Mouse (Mus musculus) cerebellum, postnatal 25 days (tissue): ENCODE results near the gene Arl4c.
"Not testable (repeated sequence)": the region's sequence is repeated elsewhere in the genome, so short reads cannot be mapped to it uniquely, and the experiment has no call there.

ENCODE experiments used
- DNase-seq, 2 experiments: peaks; one replicate each; pipeline ENCODE4 v3.0.0; 2021; ENCODE audit warnings: mixed read lengths in 2 of 2

The Arl4c gene

DNA sequence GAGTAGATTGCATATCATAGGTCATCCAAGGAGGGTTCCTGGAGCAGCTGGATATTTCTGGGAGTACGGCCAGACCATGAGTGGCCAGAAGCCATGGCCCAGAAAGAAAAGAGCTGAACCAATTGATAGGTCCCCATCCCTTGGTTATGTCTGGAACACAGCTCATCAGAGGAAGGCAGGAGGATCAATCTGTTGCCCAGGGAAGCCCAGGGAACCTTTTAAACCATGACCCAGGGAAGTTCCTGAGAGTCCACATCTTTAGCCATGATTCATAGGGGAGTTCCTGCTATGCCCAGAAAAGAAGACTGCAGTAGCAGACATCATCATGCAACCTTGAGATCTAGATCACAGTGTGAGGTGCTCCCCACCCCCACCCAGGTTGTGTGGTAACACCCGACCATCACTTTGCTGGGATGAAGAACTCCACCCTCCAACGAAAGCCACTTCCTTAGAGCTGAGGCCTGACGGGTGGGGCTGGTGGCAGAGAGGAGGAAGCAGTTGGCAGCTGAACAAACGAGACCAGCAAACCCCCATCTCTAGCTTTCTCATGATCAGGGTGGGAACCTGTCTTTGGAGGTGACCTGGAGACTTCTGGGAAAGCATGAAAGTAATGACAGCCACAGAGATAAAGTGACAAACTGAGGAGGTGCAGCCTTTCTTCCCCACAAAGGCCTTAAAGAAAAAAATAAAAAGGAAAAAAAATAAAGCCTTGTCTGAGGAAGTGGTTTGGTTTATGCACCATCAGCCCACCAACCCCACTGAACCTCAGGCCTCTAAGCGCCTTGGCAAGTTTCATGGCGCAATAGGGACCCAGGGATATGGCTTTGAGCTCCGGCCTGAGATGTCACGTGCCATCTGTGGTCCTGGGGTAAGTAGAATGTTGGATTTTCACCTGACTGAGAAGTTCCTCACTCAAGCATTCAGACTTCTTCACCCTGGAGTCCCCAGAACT lies 47.2 kb downstream of the Arl4c start:
- no peak for DNase-seq

DNA sequence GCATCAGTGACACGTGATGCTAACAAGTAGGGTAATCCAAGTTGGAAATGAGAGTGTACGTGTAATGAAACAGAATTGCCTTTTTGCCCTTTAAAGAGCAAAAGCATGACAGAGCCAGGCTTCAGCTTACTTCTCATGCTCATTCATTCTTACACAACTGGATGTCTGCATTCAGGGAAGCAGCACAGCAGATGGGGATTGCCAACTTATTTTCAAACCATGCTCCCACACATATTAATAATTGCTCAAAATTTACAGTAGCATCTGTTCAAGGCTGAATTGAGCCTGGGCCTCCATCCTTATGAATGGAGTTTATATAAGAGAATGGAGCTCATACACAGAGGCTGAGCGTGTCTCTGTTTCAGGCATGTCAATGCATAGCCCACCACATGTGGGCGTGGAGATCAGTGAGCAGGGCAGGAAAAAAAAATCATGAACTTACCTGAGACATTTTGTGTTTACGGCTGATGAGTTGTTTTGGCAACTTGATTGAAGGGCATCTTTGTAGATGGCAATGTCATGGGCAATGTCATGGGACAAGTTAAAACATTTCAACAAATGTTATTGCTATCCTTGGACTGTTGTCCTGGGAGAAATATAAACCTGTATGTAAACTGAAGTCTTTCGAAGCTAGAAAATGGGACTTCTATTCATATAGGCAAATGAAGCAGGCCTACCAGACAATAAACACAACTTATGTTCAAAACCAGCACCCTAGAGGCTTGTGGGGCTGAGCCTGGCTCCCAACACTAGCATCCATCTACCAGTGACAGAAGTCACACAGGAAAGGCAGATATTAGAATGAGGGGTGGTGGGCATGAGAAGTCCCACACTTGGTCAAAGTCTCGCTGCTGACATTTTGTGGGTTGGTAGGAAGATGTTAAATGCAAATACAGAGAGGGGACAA lies 48.2 kb downstream of the Arl4c start:
- no peak for DNase-seq

DNA sequence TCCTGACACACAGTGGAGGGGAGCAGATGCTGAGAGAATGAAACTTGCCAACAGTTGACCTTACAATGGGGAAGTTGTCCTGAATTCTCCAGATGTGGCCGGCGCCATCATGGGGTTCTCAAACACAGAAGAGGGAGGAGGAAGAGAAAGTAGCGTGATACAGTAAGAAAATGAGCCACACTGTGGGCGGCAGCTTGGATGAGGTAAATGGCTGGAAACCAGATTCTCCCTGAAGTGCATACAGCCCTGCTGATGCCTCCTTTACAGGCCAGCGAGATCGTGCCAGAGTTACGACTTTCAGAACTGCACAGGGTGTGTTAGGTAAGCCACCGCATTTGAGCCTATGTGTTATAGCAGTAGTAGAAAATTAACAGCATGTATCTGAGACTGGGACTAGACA lies 49.3 kb downstream of the Arl4c start:
- no peak for DNase-seq

DNA sequence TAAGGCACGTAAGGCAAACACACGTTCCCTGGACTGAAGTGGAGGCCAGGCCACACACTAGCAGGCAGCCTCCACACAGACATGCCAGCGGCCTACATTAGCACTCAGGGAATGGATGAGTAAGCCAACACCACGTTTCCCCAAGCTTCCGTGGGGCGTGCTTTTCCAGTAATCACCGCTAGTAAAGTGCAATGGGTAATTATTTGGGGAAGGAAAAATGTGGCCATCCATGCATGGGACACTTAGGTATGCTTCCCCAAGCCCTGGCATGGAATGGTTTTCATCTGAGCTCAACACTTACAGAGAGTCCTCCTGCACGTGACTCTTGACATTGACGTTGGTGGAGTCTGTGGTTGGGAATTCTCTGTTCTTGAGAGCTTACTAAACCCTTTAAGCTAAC lies 50.4 kb downstream of the Arl4c start:
- DNase-seq: no peak

DNA sequence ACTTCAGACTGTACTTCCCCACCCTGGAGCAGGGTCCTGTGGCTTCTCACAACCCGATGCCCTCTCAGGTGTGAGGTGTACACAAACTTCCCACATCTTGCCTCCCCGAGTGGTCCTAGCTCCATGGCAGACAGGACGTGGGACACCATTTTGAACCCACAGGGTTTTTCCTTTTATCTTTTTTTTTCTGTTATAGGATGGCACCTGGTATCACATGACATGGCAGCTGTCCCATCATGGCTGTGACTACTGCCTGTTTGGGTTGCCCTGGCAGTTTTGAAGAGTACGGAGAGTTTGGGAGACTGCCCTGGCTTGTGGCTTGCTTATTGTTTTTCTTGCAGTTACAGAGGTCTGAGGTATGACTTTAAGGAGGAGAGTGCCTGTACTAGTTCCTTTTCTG lies 53.3 kb downstream of the Arl4c start:
- DNase-seq: no peak

DNA sequence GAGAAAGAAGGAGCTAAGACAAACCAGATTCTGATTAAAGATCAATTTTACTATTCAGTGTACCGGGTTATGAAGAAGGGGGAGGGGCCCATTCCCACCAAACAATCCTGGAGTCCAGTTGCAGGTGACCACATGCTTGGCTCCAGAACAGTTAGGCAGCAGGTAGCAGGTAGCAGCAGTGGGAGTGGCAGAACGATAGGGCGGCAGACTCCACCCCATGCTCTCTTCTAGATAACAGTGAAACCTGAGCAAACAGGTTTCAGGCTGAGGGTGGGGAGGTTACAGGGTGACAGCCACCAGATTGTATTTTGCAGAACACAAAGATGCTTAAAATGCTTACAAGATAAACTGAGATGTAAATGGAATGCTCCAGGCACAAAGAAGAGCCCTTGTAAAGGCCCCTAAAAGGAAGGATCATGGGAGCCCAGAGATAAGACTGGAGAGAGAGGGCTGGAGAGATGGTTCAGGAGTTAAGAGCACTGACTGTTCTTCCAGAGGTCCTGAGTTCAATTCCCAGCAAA lies 56.4 kb downstream of the Arl4c start:
- DNase-seq: no peak

DNA sequence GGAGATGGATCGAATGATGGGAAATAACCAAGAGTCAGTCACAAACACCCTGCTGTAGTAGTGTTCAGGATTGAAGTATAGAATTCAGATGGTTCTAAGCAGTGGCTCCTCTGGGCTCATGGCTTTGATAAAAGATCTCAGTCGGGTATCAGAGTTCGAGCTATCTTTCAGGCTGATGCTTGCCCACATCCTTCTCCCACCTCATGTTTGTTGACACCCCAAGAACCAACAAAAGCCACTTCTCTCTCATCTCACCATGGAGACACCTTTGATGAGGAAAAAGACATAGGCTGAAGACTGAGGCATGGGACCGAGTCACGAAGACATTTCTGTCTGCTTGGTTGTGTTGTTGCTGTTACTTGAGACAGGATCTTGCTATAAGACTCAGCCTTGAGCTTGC lies 57.6 kb downstream of the Arl4c start:
- no peak for DNase-seq

DNA sequence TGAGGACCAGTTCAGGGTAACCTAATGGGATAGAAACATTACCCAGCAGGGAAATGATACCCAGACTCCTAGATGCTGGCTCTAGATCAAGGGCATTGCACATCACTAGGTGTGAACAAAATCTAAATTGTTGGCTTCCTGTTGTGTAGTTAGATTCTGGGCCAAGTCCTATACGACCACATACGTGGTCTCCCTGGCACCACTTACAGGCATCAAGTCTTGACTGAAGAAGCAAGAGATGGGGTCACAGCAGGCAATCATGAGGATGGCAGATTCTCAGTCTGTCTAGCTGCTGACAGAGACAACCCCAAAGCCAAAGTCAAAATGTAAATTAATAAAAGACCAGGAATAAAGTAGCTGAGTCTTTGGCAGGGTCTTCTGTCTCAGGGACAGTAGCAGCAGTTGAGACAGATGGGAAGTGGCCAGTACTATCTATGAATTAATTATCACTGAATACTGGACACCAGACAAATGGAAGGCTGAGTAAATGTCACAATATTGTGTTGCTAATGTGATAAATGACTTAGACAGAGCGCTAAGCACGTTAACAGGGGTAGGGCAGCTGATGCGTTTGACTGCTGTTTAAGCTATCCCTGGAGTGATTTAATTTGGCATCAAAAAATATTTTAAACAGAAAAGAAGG lies 58.7 kb downstream of the Arl4c start:
- no peak for DNase-seq

DNA sequence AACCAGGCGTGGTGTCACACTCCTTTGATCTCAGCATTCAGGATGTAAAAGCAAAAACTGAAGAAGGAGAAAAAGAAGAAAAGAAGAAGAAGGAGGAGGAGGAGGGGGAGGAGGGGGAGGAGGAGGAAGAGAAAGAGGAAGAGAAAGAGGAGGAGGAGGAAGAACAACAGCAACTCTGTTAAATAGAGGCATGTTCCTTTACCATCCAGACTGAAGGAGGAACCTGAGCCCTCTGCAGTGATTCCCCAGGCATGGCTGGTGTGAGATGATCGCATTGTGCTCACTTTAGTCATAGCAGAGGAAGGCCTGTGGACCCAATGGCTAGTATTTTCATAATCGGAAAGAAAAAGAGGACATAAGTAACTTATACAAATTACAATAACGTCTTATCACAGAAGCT lies 59.3 kb downstream of the Arl4c start:
- no peak for DNase-seq

DNA sequence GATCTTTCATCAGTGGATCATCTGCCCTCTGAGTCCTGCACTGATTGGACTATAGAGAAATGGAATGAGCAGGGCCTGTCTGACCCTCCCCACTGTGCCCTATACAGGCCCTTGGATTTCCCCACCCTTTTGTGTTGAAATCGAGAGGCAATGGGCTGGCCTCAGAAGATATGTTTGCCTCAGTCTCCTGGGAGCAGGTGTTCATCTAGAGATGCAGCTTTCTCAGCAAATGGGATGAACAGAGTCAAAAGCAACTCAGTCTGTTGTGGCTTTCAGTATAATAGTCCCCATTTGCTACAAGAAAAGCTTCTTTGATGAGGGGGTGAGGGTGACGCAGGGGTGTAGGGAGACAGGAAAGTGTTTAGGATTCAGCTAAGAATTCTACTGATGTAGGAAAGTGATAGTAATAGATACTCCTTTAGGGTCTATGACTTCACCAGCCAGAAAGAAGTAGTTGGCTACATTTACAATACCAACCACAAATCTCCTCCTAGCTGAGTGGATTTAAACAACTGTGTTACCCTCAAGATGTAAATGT lies 60.3 kb downstream of the Arl4c start:
- DNase-seq: no peak

DNA sequence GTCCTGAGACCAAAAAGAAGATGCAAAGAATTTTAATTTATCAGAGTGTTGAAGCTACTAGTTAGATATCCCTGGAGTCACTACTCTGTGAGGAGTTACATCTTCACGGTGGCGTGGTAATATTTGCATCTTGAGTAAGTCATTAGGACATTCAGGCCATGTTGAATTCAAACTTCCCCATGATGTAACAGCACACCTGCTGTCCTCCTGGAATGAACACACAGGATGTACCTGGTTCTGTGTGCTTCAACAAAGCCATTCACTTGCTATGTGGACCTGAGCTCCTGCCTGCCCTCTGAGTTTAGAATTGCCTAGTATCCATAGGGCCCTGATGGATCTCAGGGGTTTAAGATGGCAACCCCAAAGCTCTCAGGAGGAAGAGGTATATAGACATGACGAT lies 60.8 kb downstream of the Arl4c start:
- DNase-seq: no peak

DNA sequence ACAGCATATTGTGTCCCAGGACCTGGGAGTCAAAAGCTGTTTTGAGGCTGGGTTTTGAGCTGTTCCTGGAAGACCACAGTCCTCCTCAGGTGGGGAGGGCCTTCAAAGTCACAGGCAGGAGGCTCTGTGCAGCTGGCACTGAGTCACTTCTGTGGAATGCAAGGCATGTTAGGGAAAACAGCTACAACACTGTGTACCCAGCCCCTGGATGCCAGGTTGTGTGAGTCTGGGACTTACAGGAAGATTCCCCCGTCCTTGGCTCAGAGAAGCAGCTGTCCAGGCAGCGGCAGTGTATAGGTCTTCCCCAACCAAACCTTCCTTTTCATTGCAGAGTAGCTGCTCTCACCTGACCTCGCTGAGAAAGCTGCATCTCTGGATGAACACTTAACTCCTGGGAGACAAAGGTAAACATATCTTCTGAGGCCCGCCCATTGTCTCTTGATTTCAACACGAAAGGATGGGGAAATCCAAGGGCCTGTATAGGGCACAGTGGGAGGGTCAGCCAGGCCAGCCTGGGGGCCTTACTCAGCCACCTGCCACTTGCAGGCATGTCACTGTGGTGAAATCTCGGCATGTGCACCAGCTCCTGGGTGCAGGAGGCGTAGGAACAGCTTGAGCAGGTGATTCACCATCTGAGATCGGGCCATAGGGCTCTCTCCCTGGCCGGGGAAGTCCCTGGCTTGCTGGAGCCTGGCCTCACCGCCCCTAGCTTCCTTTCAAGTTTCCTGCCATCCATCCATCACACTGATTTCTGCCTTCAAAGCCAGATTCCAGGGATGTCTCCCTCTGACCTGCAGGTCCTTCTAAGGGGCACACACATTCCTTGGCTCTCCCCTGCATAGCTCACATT lies 62.4 kb downstream of the Arl4c start:
- peak in 1 of 2 experiments; percentile 12 for DNase-seq

DNA sequence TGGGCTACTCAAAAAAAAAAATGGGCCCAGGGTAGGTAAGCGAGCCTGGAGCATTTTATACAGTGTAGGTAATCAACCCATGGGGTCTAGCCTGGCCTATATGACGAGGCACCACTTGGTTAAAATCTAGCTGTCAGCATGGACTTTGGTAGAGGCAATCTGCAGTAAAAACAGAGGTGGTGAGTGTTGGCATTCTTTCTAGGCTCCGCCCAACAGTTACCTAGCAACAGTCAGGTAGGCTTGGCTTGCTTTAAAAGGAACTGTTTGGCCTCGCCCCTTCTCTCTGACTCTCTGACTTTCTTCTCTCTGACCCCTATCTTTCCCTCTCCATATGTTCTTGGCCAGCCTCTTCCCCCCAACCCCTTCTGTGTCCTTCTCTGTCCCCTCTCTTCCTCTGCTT lies 63.4 kb downstream of the Arl4c start:
- DNase-seq: no peak

DNA sequence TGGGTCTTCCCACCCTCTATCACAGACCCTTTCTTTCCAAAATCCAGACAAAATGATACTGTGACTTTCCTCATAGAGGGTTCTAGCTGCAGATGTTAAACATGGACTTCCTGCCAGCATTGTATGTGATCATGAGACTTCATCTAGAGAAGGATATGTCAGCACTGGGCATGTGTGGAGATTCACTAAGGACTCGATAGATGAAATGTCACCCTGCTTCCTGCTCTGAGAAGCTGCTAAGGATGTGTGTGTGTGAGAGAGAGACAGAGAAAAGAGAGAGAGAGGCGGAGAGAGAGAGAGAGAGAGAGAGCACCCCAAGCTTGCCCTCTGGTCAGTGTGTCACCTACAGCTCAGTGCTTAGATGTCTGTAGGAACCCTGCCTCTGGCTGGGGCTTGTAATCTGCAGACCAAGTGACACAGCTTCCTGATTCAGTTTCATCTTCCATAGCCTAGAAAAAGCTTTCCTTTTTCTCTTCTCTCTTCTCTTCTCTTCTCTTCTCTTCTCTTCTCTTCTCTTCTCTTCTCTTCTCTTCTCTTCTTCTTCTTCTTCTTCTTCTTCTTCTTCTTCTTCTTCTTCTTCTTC lies 65.4 kb downstream of the Arl4c start:
- not testable (repeated sequence) for DNase-seq

DNA sequence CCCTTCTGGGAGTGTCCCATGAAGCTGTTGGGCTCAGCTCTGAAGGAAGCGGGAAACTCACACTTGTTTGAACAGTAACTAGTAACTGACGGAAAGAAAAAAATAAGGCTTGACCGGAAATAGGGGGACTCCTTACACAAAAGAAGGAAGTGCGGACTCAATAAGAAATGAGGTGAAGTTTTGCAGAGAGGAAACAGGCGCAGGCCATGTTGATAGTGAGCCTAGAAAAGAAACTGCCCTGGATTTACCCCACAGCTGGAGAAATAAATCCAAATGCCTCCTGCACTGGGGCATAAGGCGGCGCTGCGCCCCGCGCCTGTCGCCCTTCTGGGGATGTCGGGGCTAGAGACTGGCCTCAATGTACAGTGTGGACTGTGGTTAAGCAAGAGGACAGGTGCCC lies 66.4 kb downstream of the Arl4c start:
- DNase-seq: no peak

DNA sequence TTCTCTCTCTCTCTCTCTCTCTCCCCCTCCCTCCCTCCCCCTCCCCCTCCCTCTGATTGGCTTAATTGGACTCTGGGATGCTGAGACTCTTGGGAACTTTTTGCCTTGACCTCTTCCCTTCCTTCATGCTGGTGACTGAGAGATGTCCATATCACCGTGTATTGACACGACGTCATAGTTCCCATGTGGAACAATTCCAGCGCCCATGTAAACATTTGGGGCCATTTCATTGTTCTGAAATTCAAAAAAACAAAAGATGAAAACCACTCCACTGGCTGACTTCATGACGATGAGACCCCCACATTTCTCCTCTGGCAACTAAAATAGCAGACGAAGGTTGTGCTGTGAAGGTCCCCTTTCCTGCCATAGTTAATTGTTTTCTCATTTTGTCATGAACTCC lies 69.2 kb downstream of the Arl4c start:
- DNase-seq: no peak

DNA sequence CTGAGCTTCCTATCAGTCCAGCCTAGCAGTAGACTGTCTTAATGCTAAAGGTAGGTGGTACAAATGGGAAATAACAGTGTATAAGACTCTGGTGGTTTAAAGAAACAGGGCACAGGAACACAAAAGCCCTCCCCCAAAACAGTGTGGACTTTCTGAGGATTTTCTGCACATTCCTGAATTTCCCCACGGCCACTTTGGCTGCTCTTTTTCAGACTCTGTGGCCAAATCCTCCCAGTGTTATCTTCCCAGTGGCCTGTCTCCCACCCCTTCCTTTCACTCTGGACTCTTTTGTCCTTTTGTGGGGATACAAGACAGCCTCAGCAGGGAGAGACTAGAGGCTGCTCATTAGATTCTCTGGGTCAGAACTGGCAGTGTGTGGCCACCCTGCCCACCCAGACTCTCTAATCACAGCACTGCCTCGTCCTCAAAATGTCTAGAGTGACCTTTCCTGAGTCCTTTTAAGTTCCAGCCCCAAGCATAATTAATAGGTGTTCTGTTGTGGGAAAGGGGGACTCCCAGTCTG lies 72.0 kb downstream of the Arl4c start:
- DNase-seq: no peak

DNA sequence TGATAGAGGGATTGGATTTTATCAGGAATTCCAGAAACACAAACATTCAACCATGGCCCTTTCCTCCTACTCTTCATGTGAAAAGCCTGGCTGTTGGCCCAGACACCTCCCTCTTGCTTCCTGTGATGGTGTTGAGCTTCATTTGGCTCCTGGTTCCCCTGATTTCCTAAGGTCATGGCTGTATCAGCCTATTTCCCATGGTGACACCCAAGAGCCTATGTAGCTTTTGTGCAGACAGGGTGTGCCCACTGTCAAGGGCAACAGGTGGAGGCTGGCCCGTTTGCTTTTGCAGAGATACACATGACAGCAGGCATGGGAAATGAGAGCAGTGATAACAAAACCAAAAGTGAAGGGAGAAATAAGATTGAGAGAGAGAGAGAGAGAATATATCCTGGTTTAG lies 76.8 kb downstream of the Arl4c start:
- DNase-seq: no peak

DNA sequence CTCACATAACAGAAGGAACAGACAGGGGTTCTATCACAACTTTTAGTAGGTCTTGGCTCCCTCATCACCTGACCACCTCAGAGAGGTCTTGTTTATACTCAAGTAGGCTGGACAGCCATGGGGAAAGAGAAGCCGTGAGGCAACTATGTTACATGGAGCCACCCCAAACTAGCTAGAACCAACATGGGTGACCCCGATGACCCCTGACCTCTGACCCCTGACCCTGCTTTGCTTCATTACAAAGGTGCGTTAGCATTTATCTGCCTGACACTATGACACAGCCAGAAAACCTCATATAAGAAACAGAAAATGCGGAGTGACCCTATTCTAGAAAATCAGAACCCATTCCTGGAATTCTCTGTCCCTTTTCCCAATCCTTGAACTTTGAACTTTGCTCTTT lies 77.6 kb downstream of the Arl4c start:
- DNase-seq: no peak

DNA sequence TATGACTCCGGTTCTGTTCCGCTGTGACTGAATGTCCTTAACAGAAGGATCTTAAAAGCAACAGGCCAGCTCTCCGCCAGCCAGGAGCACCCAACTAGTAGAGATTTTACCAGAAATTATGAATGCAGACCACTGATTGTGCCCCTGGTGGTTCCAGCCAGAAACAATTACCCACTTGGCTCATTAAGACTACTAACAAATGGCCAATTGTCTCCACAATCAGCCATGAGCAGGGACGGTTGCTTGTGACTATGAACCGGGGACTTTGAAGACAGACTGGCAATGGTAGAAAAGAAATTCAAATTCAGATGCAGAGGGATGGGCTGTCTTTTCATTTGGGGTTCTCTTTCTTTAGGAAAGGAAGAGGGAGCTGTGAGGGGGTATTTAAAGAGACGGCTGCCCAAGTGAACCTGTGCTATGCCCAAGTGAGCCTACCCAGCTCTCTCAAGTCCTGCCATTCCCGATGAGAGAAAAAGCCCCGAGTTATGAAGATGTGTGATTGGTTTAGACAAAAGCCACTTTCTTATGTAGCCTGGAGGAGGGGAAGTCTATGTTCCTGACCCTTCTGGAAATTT lies 78.4 kb downstream of the Arl4c start:
- DNase-seq: no peak
